10 mouse cellular contexts compared by ENCODE assay signal in genomic region chr5:53429683-53430477, GRCm38 (mm10). TPM values are rescaled to one million over a fixed set of nuclear protein-coding genes. Genes with fewer than 3 reads are reported as not detected.
DNase-seq lines count a peak whose midpoint lies in the region; ATAC-seq lines count a peak whose summit lies in the region.
"Had no signal": no experiment of that assay in that cellular context is flagged by ENCODE, and none has a peak within 500 bp of the region (broad histone marks: within the 10 kb centered on the region; RNA-seq: fewer than 3 reads in every experiment).

No protein-coding gene starts in this region.

- peak overlapping the region; percentile 20; the same call in 1 of the 2 replicates for H3K27ac ChIP-seq in heart, embryonic 13.5 days (replicated peaks)
- H3K27ac ChIP-seq in lung, embryonic 16.5 days (ENCODE audit: low read length), result peak overlapping the region; percentile 74
- no peak overlapping the region for H3K27ac ChIP-seq in forebrain, embryonic 16.5 days (ENCODE audit: low read length)
- H3K27ac ChIP-seq: neural tube, embryonic 12.5 days had no signal

- peak; percentile 54 to 67 for DNase-seq in cerebellum, postnatal 10 days
- DNase-seq in cerebellum, adult 18-20 months, result no peak
- peak; percentile 45 for DNase-seq in CD4-positive, CD25-positive, alpha-beta regulatory T cell, adult 2 months (ENCODE audit: low read depth, low spot score)
- no peak for DNase-seq in frontal cortex, postnatal 25 days (ENCODE audit: low spot score in 2 of 2)
- DNase-seq in thymus, postnatal 10 days (ENCODE audit: low spot score in 2 of 2), result no peak
- DNase-seq: forebrain, postnatal 0 days had no signal

- H3K36me3 ChIP-seq in heart, embryonic 13.5 days, result no peaks in the 10 kb centered on the region
- no peaks in the 10 kb centered on the region for H3K36me3 ChIP-seq in lung, embryonic 16.5 days (ENCODE audit: control insufficient read depth, insufficient read depth, low read length)
- H3K36me3 ChIP-seq in forebrain, embryonic 16.5 days (ENCODE audit: control insufficient read depth, insufficient read depth), result no peaks in the 10 kb centered on the region
- H3K36me3 ChIP-seq: neural tube, embryonic 12.5 days had no signal

- H3K4me2 ChIP-seq in heart, embryonic 13.5 days, result no peak overlapping the region
- H3K4me2 ChIP-seq in lung, embryonic 16.5 days (ENCODE audit: low read depth, low read length), result no peak overlapping the region
- no peak overlapping the region for H3K4me2 ChIP-seq in forebrain, embryonic 16.5 days (ENCODE audit: low read length)
- H3K4me2 ChIP-seq: neural tube, embryonic 12.5 days had no signal

- H3K27me3 ChIP-seq in heart, embryonic 13.5 days (replicated peaks), result no peaks in the 10 kb centered on the region
- no peaks in the 10 kb centered on the region for H3K27me3 ChIP-seq in lung, embryonic 16.5 days (ENCODE audit: control insufficient read depth, insufficient read depth, low read depth, low read length)
- H3K27me3 ChIP-seq in forebrain, embryonic 16.5 days (replicated peaks; ENCODE audit: control insufficient read depth, insufficient read depth, low read length), result no peaks in the 10 kb centered on the region
- H3K27me3 ChIP-seq: neural tube, embryonic 12.5 days had no signal

- WGBS in heart, embryonic 13.5 days, result 52% methylated on average over 10 of the region's 10 CpGs
- WGBS in lung, embryonic 16.5 days, result 42% methylated on average over 10 of the region's 10 CpGs
- WGBS in forebrain, embryonic 16.5 days, result 84% methylated on average over 10 of the region's 10 CpGs

- H3K4me3 ChIP-seq in heart, embryonic 13.5 days, result no peak overlapping the region
- H3K4me3 ChIP-seq in lung, embryonic 16.5 days (ENCODE audit: low read length), result no peak overlapping the region
- no peak overlapping the region for H3K4me3 ChIP-seq in forebrain, embryonic 16.5 days (replicated peaks; ENCODE audit: low read length)
- H3K4me3 ChIP-seq: neural tube, embryonic 12.5 days had no signal

- ATAC-seq in heart, embryonic 13.5 days (ENCODE audit: extremely low read depth, insufficient number of reproducible peaks, low FRiP score, low TSS enrichment), result 0 out of 2 replicates have a peak, but pooled peaks have one; percentile 18
- peak; percentile 93 for ATAC-seq in lung, embryonic 16.5 days (ENCODE audit: low read depth)
- no peak for ATAC-seq in forebrain, embryonic 16.5 days
- ATAC-seq: forebrain, postnatal 0 days had no signal

- peaks cover 9% of the 10 kb centered on the region; the same call in 1 of the 2 replicates for H3K4me1 ChIP-seq in heart, embryonic 13.5 days
- peaks cover 5% of the 10 kb centered on the region; the same call in 1 of the 2 replicates for H3K4me1 ChIP-seq in lung, embryonic 16.5 days (replicated peaks; ENCODE audit: control insufficient read depth, insufficient read depth, low read length)
- no peaks in the 10 kb centered on the region for H3K4me1 ChIP-seq in forebrain, embryonic 16.5 days (replicated peaks; ENCODE audit: control insufficient read depth, insufficient read depth, low read length)
- H3K4me1 ChIP-seq: neural tube, embryonic 12.5 days had no signal

- H3K9me3 ChIP-seq in heart, embryonic 13.5 days, result no peaks in the 10 kb centered on the region
- no peaks in the 10 kb centered on the region for H3K9me3 ChIP-seq in lung, embryonic 16.5 days (ENCODE audit: control insufficient read depth, low read length)
- H3K9me3 ChIP-seq in forebrain, embryonic 16.5 days (ENCODE audit: control insufficient read depth, low read length), result no peaks in the 10 kb centered on the region
- H3K9me3 ChIP-seq: neural tube, embryonic 12.5 days had no signal

- no peak overlapping the region for H3K9ac ChIP-seq in heart, embryonic 13.5 days
- H3K9ac ChIP-seq in lung, embryonic 16.5 days (ENCODE audit: low read length), result no peak overlapping the region
- no peak overlapping the region for H3K9ac ChIP-seq in forebrain, embryonic 16.5 days (replicated peaks; ENCODE audit: low read depth, low read length)
- H3K9ac ChIP-seq: forebrain, postnatal 0 days; neural tube, embryonic 12.5 days had no signal

RNA-seq across cellular contexts. Expression of gene Rbpj, which starts 36.1 kb away (rescaled TPM):
- polyA plus RNA-seq in heart, embryonic 13.5 days (2015; fragmentation: Nextera tagmentation; extraction: Ambion mirVana), result 17.8 and 19.1 TPM in 2 replicates
- 38.1 and 42.4 TPM in 2 replicates for polyA plus RNA-seq in lung, embryonic 16.5 days (2015; fragmentation: Nextera tagmentation; extraction: Ambion mirVana)
- 38.7 and 47.6 TPM in 2 replicates for polyA plus RNA-seq in forebrain, embryonic 16.5 days (2015; fragmentation: Nextera tagmentation; extraction: Ambion mirVana)

Comparison
In these comparisons a context has a peak if more than half of its experiments do, and no peak if none do; other contexts are left out.
1. DNase-seq: peak in cerebellum, postnatal 10 days (2 of 2) and CD4-positive, CD25-positive, alpha-beta regulatory T cell, adult 2 months (single experiment); none in cerebellum, adult 18-20 months (0 of 2), frontal cortex, postnatal 25 days (0 of 2) and thymus, postnatal 10 days (0 of 2).